ENCODE assay signal across 19 mouse cellular contexts in genomic region chr4:111447918-111448317, GRCm38 (mm10). TPM values are rescaled to one million over a fixed set of nuclear protein-coding genes. Genes with fewer than 3 reads are reported as not detected.
A peak's percentile ranks its signal among the peaks of the same experiment; 100 is the strongest.
DNase-seq lines count a peak whose midpoint lies in the region; TF ChIP-seq lines count a peak whose summit lies in the region.
"Had no signal": no experiment of that assay in that cellular context is flagged by ENCODE, and none has a peak within 500 bp of the region (broad histone marks: within the 10 kb centered on the region; RNA-seq: fewer than 3 reads in every experiment).

No protein-coding gene starts in this region.

- peak overlapping the region; percentile 69 for H3K4me2 ChIP-seq in CH12.LX (ENCODE audit: insufficient read depth, low read depth, poor library complexity, severe bottlenecking)

- dilution Hi-C loops in CH12.LX (cut with MboI; ENCODE audit: extremely low pct_ligation_motif_present, extremely low pct_unique_long_range_greater_than_20kb, low sequenced_read_pairs) = no loop called here

- intact Hi-C loops in left cerebral cortex, postnatal 14 days (cut with DNase I) = no loop called here

- no peak for TF ChIP-seq POLR2A in CH12.LX (IDR thresholded peaks at IDR 0.05; ENCODE audit: low read depth, low read length)

- H3K27me3 ChIP-seq in CH12.LX (replicated peaks) = no peaks in the 10 kb centered on the region
- H3K27me3 ChIP-seq: Patski had no signal

- H3K4me3 ChIP-seq in layer of hippocampus, adult 2 months = no peak overlapping the region
- H3K4me3 ChIP-seq in CH12.LX (replicated peaks in 1 of 3; ENCODE audit: low read depth in 2 of 3, low read length in 2 of 3, poor library complexity in 1 of 3) = no peak overlapping the region

- DNase-seq in layer of hippocampus, adult 2 months (ENCODE audit: low spot score in 2 of 2) = no peak
- no peak for DNase-seq in layer of hippocampus, adult 8-10 months (ENCODE audit: low spot score in 2 of 2)
- no peak for DNase-seq in CH12.LX (ENCODE audit: extremely low read depth)
- DNase-seq in left cerebral cortex, postnatal 14 days (ENCODE audit: low spot score in 2 of 2) = no peak
- DNase-seq: adrenal gland, adult 2 months; adrenal gland, adult 8-10 months; adrenal gland, postnatal 10 days; adrenal gland, postnatal 14 days; adrenal gland, postnatal 25 days; adrenal gland, postnatal 36 days; B cell, adult 2 months; cerebellum, adult 11 months; cerebellum, adult 11-12 months; cerebellum, adult 18-20 months; cerebellum, adult 2 months had no signal

- 0 out of 2 replicates have a peak, but pooled peaks have one; percentile 7 for TF ChIP-seq EP300 in CH12.LX (IDR thresholded peaks at IDR 0.05; ENCODE audit: low read length)

- peaks cover 10% of the 10 kb centered on the region for H3K79me2 ChIP-seq in CH12.LX (replicated peaks; ENCODE audit: control insufficient read depth, extremely low read depth, insufficient read depth, poor library complexity, severe bottlenecking)

- in situ Hi-C loops in CH12.LX (cut with MboI; ENCODE audit: low pct_ligation_motif_present, low pct_unique_long_range_greater_than_20kb, low sequenced_read_pairs) = no loop called here

- no peak; the same call in none of the 2 replicates for TF ChIP-seq RAD21 in CH12.LX (IDR thresholded peaks at IDR 0.05; ENCODE audit: low read depth, low read length)

- peaks cover 21 to 49% of the 10 kb centered on the region in 2 experiments for H3K36me3 ChIP-seq in CH12.LX (replicated peaks in 1 of 2; ENCODE audit: control insufficient read depth in 1 of 2, insufficient read depth in 1 of 2, low read length in 1 of 2)
- H3K36me3 ChIP-seq: G1E had no signal

- no peak overlapping the region for H3K9ac ChIP-seq in CH12.LX (ENCODE audit: insufficient read depth, low read depth)

- peak overlapping the region; percentile 7; the same call in 1 of the 2 replicates for H3K27ac ChIP-seq in layer of hippocampus, adult 2 months
- peak overlapping the region; percentile 70 for H3K27ac ChIP-seq in CH12.LX (ENCODE audit: insufficient read depth, low read depth)

- no peaks in the 10 kb centered on the region for H3K9me3 ChIP-seq in CH12.LX (replicated peaks; ENCODE audit: low read length)

- H3K4me1 ChIP-seq in CH12.LX (ENCODE audit: control insufficient read depth in 1 of 2, insufficient read depth in 2 of 2) = peaks cover 61 to 82% of the 10 kb centered on the region in 2 experiments

- TF ChIP-seq CTCF in layer of hippocampus, adult 2 months (conservative IDR thresholded peaks at IDR 0.05) = no peak
- TF ChIP-seq CTCF in CH12.LX (conservative IDR thresholded peaks at IDR 0.05 in 1 of 2, IDR thresholded peaks at IDR 0.05 in 1 of 2; ENCODE audit: low read depth in 2 of 2, low read length in 2 of 2) = no peak

TF ChIP-seq in CH12.LX, 34 proteins besides CTCF, POLR2A, EP300 and RAD21:
- TF ChIP-seq USF1 (IDR thresholded peaks at IDR 0.05; ENCODE audit: low read depth, low read length) (no peak), CHD1 (IDR thresholded peaks at IDR 0.05; ENCODE audit: low read depth, low read length) (no peak), MYC (IDR thresholded peaks at IDR 0.05; ENCODE audit: low read depth, low read length) (peak; percentile 89), SIN3A (IDR thresholded peaks at IDR 0.05; ENCODE audit: low read length) (no peak), HCFC1 (IDR thresholded peaks at IDR 0.05; ENCODE audit: low read depth, low read length) (no peak), JUN (IDR thresholded peaks at IDR 0.05; ENCODE audit: insufficient read depth, low read depth, low read length) (peak; percentile 33; the same call in 1 of the 2 replicates), ZKSCAN1 (IDR thresholded peaks at IDR 0.05; ENCODE audit: borderline replicate concordance, low read depth, low read length) (no peak), ELF1 (IDR thresholded peaks at IDR 0.05; ENCODE audit: low read depth, low read length) (no peak), RCOR1 (conservative IDR thresholded peaks at IDR 0.05; ENCODE audit: low read depth, low read length) (no peak), MAX (IDR thresholded peaks at IDR 0.05; ENCODE audit: low read length) (peak; percentile 95), POLR2AphosphoS2 (IDR thresholded peaks at IDR 0.05; ENCODE audit: low read depth, low read length) (no peak), KAT2A (IDR thresholded peaks at IDR 0.05; ENCODE audit: insufficient replicate concordance, low read length) (no peak), NRF1 (IDR thresholded peaks at IDR 0.05; ENCODE audit: low read depth, low read length) (no peak), BHLHE40 (IDR thresholded peaks at IDR 0.05; ENCODE audit: low read depth, low read length) (peak; percentile 57), NELFE (IDR thresholded peaks at IDR 0.05; ENCODE audit: low read depth, low read length) (no peak), MXI1 (IDR thresholded peaks at IDR 0.05; ENCODE audit: low read depth, low read length) (no peak), ZC3H11A (IDR thresholded peaks at IDR 0.05; ENCODE audit: low read depth, low read length) (no peak), MAZ (IDR thresholded peaks at IDR 0.05; ENCODE audit: low read depth, low read length) (no peak), PAX5 (IDR thresholded peaks at IDR 0.05; ENCODE audit: low read length) (no peak), MEF2A (IDR thresholded peaks at IDR 0.05; ENCODE audit: borderline replicate concordance, low read depth, low read length) (peak; percentile 24; the same call in 1 of the 2 replicates), UBTF (IDR thresholded peaks at IDR 0.05; ENCODE audit: low read depth, low read length) (no peak), USF2 (conservative IDR thresholded peaks at IDR 0.05; ENCODE audit: low read depth, low read length) (no peak), ETS1 (conservative IDR thresholded peaks at IDR 0.05; ENCODE audit: low read depth, low read length) (no peak), GABPA (IDR thresholded peaks at IDR 0.05; ENCODE audit: insufficient replicate concordance, low read depth, low read length) (no peak), E2F4 (IDR thresholded peaks at IDR 0.05; ENCODE audit: insufficient replicate concordance, low read depth, low read length) (no peak), ZMIZ1 (IDR thresholded peaks at IDR 0.05; ENCODE audit: low read depth, low read length) (no peak), IRF4 (IDR thresholded peaks at IDR 0.05; ENCODE audit: low read depth, low read length) (peak; percentile 84), TCF12 (IDR thresholded peaks at IDR 0.05; ENCODE audit: low read depth, low read length) (no peak; the same call in 1 of the 2 replicates), ZNF384 (IDR thresholded peaks at IDR 0.05; ENCODE audit: low read depth, low read length) (no peak), JUND (conservative IDR thresholded peaks at IDR 0.05; ENCODE audit: low read depth, low read length) (no peak), TBP (conservative IDR thresholded peaks at IDR 0.05; ENCODE audit: low read depth, low read length) (no peak), SMC3 (IDR thresholded peaks at IDR 0.05; ENCODE audit: low read depth, low read length) (no peak), CHD2 (IDR thresholded peaks at IDR 0.05; ENCODE audit: low read length) (no peak)

RNA-seq across cellular contexts. Expression of gene Bend5, which starts 33.1 kb away (rescaled TPM):
- 10 to 100 TPM; 13.1 to 13.5 TPM for total RNA-seq in layer of hippocampus, adult 2 months (2021)
- 10 to 100 TPM; 10.7 to 12.6 (median 11.8) TPM for total RNA-seq in layer of hippocampus, adult 8-10 months (2022)
- total RNA-seq in CH12.LX (2012; rRNA removed) (21.8 and 27.1 TPM in 2 replicates), CH12.LX (2014; rRNA removed) (14.8 and 15.6 TPM in 2 replicates)
- polyA plus RNA-seq in CH12.LX (2012; ENCODE audit: insufficient read length, low read depth) = 19.3 and 25.9 TPM in 2 replicates
- 10 to 100 TPM; 19.1 to 19.3 TPM for total RNA-seq in left cerebral cortex, postnatal 14 days (2021)
- total RNA-seq: G1E, MEL had no signal
- polyA plus RNA-seq: C2C12, G1E had no signal
